Mouse (Mus musculus): ENCODE results near the gene Exosc1.

- TF ChIP-seq CTCF (IDR thresholded peaks at IDR 0.05; ENCODE audit: low read depth, low read length) (no peak), POLR2A (IDR thresholded peaks at IDR 0.05; ENCODE audit: insufficient read depth, low read length) (no peak), EP300 (IDR thresholded peaks at IDR 0.05; ENCODE audit: insufficient read depth, low read depth, low read length) (no peak)
These were observed 36.9 kb downstream of the Exosc1 start for GRCm38 (mm10) chr19:41896319-41896711.

All from ES-Bruce4 (cell line).